Mouse (Mus musculus) liver, embryonic 16.5 days (tissue): ENCODE results near the gene Dmwd. TPM values are rescaled to one million over a fixed set of nuclear protein-coding genes. Genes with fewer than 3 reads are reported as not detected.

ENCODE experiments used
- ATAC-seq: fragments of 200-750 bp; cut with Nextera tagmentation; 2 replicates; pipeline ENCODE4 v1.8.0; 2017; ENCODE audit warnings: low read depth, mild to moderate bottlenecking, moderate number of reproducible peaks, moderate library complexity
- H3K27ac ChIP-seq: fragments of 300-500 bp; sonication (generic); 2 replicates; pipeline ENCODE4 v1.5.1; 2014; ENCODE audit warnings: mild to moderate bottlenecking, low read length
- H3K27me3 ChIP-seq: fragments of 300-500 bp; sonication (generic); 2 replicates; pipeline ENCODE4 v1.6.1; 2014; ENCODE audit warnings: low read depth, low read length, mixed read lengths; ENCODE audit not compliant: control insufficient read depth, insufficient read depth
- H3K36me3 ChIP-seq: fragments of 300-500 bp; sonication (generic); 2 replicates; pipeline ENCODE4 v1.6.1; 2014; ENCODE audit warnings: mild to moderate bottlenecking; ENCODE audit not compliant: control insufficient read depth, insufficient read depth
- H3K4me1 ChIP-seq: fragments of 300-500 bp; sonication (generic); 2 replicates; pipeline ENCODE4 v1.6.1; 2014; ENCODE audit warnings: low read depth, low read length, mixed read lengths; ENCODE audit not compliant: control insufficient read depth
- H3K4me2 ChIP-seq: fragments of 300-500 bp; sonication (generic); 2 replicates; pipeline ENCODE4 v1.6.1; 2014; ENCODE audit warnings: low read depth, low read length, mixed read lengths
- H3K4me3 ChIP-seq: fragments of 300-500 bp; sonication (generic); 2 replicates; pipeline ENCODE4 v1.5.1; 2014; ENCODE audit warnings: low read depth, mild to moderate bottlenecking, low read length
- H3K9ac ChIP-seq: fragments of 300-500 bp; sonication (generic); 2 replicates; pipeline ENCODE4 v1.6.1; 2014; ENCODE audit warnings: low read depth, low read length
- H3K9me3 ChIP-seq: fragments of 300-500 bp; sonication (generic); replicated peaks from 2 replicates; pipeline ENCODE4 v1.6.1; 2016; ENCODE audit warnings: low read length; ENCODE audit not compliant: control insufficient read depth
- WGBS: fragments of 180-500 bp; shearing (Covaris S2); extraction: QIAGEN DNeasy Blood & Tissue Kit; methylation state at CpG from one replicate; pipeline ENCODE4 v1.1.7; 2014; ENCODE audit not compliant: insufficient replicate concordance; 5-methylcytosine and 5-hydroxymethylcytosine counted together
- polyA plus RNA-seq: library from polyadenylated mRNA; unstranded; fragments of >200 nt; fragmentation: Nextera tagmentation; extraction: Ambion mirVana; gene quantifications from 2 replicates; pipeline ENCODE4 v1.2.1, GENCODE M21; 2015

Gene Dmwd
- polyA plus RNA-seq, 1 experiment from 2014 or later: 3.5 TPM

- peaks cover 20% of the 10 kb centered on the region for H3K27me3 ChIP-seq
- H3K9me3 ChIP-seq: no peaks in the 10 kb centered on the region
- H3K4me1 ChIP-seq: peaks cover 27% of the 10 kb centered on the region
- 3% methylated on average over 14 of the region's 14 CpGs for WGBS
- H3K4me2 ChIP-seq: peak overlapping the region; percentile 54
- H3K36me3 ChIP-seq: peaks cover 4% of the 10 kb centered on the region; the same call in 1 of the 2 replicates
- H3K9ac ChIP-seq: no peak overlapping the region
- no peak overlapping the region for H3K27ac ChIP-seq
- peak; percentile 76 for ATAC-seq
- H3K4me3 ChIP-seq: peak overlapping the region; percentile 23
Measured at GRCm38 (mm10) chr7:19086042-19086441, 10.0 kb downstream of the Dmwd start.

- H3K4me2 ChIP-seq: no peak overlapping the region
- peaks cover 27% of the 10 kb centered on the region for H3K4me1 ChIP-seq
- H3K9ac ChIP-seq: no peak overlapping the region
- no peak overlapping the region for H3K27ac ChIP-seq
- H3K9me3 ChIP-seq: no peaks in the 10 kb centered on the region
- H3K4me3 ChIP-seq: no peak overlapping the region
- ATAC-seq: no peak
- no peaks in the 10 kb centered on the region for H3K36me3 ChIP-seq
- H3K27me3 ChIP-seq: peaks cover 28% of the 10 kb centered on the region
- WGBS: 57% methylated on average over 18 of the region's 18 CpGs
Measured at GRCm38 (mm10) chr7:19086760-19087159, 10.7 kb downstream of the Dmwd start.

DNA sequence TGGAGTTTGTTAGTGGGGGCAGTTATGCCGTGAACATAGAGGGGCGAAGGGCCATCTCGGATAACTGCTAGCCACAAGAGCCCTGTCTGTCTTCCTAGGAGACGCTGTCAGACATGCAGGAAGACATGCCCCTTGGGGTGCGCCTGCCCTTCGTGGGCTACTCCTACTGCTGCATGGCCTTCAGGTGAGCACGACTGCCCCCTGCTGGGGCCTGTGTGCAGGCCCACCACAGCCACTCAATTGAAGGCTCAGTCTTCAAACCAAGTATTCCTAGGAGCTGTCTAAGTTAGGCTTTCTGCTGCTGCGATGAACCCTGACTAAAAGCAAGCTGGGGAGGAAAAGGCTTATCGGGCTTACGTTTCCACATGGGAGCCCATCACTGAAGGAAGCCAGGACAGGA, 12.8 kb downstream of the Dmwd start:
- peaks cover 32% of the 10 kb centered on the region for H3K4me1 ChIP-seq
- no peak overlapping the region for H3K9ac ChIP-seq
- peaks cover 38% of the 10 kb centered on the region for H3K27me3 ChIP-seq

GRCm38 (mm10) chr7:19091913-19092312, 15.9 kb downstream of the Dmwd start:
- H3K4me3 ChIP-seq: no peak overlapping the region
- H3K27ac ChIP-seq: no peak overlapping the region
- no peak for ATAC-seq
- peaks cover 59% of the 10 kb centered on the region for H3K27me3 ChIP-seq
- H3K4me2 ChIP-seq: no peak overlapping the region; the same call in 1 of the 2 replicates
- H3K9ac ChIP-seq: no peak overlapping the region
- no peaks in the 10 kb centered on the region for H3K36me3 ChIP-seq
- 34% methylated on average over 17 of the region's 17 CpGs for whole genome bisulfite sequencing
- H3K4me1 ChIP-seq: peaks cover 39% of the 10 kb centered on the region
- H3K9me3 ChIP-seq: no peaks in the 10 kb centered on the region

More for the DNA sequence above, 12.8 kb downstream of the Dmwd start:
- Histone ChIP-seq H3K9me3 (no peaks in the 10 kb centered on the region), H3K27ac (no peak overlapping the region), H3K4me3 (no peak overlapping the region), H3K36me3 (no peaks in the 10 kb centered on the region), H3K4me2 (no peak overlapping the region)
- ATAC-seq: no peak
- 25% methylated on average over 10 of the region's 10 CpGs for WGBS

GRCm38 (mm10) chr7:19092381-19093173, 16.6 kb downstream of the Dmwd start:
- no peaks in the 10 kb centered on the region for H3K9me3 ChIP-seq
- H3K4me2 ChIP-seq: peak overlapping the region; percentile 94
- H3K4me1 ChIP-seq: peaks cover 43% of the 10 kb centered on the region
- H3K36me3 ChIP-seq: no peaks in the 10 kb centered on the region
- peak overlapping the region; percentile 31; the same call in 1 of the 2 replicates for H3K9ac ChIP-seq
- 6% methylated on average over 38 of the region's 38 CpGs for WGBS
- 0 out of 2 replicates have a peak overlapping the region, but pooled peaks have one; percentile 5 for H3K27ac ChIP-seq
- H3K27me3 ChIP-seq: peaks cover 64% of the 10 kb centered on the region
- ATAC-seq: peak; percentile 19
- peak overlapping the region; percentile 67 for H3K4me3 ChIP-seq

DNA sequence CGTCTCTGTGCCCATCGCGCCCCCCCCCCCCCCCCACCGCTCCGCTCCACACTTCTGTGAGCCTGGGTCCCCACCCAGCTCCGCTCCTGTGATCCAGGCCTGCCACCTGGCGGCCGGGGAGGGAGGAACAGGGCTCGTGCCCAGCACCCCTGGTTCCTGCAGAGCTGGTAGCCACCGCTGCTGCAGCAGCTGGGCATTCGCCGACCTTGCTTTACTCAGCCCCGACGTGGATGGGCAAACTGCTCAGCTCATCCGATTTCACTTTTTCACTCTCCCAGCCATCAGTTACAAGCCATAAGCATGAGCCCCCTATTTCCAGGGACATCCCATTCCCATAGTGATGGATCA, 17.1 kb downstream of the Dmwd start:
- H3K27ac ChIP-seq: peak overlapping the region; percentile 13; the same call in 1 of the 2 replicates
- H3K27me3 ChIP-seq: peaks cover 62% of the 10 kb centered on the region
- ATAC-seq: peak; percentile 62
- peaks cover 43% of the 10 kb centered on the region for H3K4me1 ChIP-seq
- no peaks in the 10 kb centered on the region for H3K9me3 ChIP-seq
- peak overlapping the region; percentile 31 for H3K9ac ChIP-seq
- H3K4me2 ChIP-seq: peak overlapping the region; percentile 94
- no peaks in the 10 kb centered on the region for H3K36me3 ChIP-seq
- H3K4me3 ChIP-seq: peak overlapping the region; percentile 67
- WGBS: 0% methylated on average over 14 of the region's 15 CpGs

DNA sequence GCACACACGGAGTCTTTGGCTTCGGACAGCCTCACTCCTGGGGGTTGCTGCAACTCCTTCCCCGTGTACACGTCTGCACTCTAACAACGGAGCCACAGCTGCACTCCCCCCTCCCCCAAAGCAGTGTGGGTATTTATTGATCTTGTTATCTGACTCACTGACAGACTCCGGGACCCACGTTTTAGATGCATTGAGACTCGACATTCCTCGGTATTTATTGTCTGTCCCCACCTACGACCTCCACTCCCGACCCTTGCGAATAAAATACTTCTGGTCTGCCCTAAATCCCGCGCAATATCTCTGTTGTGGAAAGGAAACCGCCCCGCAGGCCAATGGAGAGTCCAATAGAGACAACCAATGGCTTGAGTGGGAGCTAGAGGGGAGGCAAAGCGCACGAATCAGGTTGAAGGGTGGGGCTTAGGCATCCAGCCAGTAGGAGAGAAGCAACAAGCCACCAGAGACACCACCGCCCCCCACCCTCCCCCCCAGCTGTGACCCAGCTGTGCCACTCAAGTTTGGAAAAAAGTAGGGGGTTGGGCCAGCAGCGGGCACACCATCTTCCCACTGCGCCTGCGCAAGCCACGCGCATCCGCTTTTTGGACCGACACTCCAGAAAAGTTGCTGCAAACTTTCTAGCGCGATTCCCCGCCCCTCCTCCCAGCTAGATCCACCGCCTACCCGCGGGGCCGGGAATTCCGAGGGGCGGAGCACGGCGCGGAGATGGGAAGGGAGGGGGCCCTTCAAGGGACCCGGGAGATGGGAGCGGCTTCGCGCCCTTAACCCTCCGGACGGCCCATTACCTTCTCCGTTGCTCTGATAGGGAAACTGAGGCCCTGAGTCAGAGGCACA, 17.7 kb downstream of the Dmwd start:
- ATAC-seq: peak; percentile 84
- H3K27ac ChIP-seq: peak overlapping the region; percentile 87
- no peaks in the 10 kb centered on the region for H3K9me3 ChIP-seq
- under 1% methylated on average over 45 of the region's 45 CpGs for WGBS
- H3K4me2 ChIP-seq: peak overlapping the region; percentile 94
- peaks cover 43% of the 10 kb centered on the region for H3K4me1 ChIP-seq
- H3K36me3 ChIP-seq: no peaks in the 10 kb centered on the region
- H3K27me3 ChIP-seq: peaks cover 59% of the 10 kb centered on the region
- peak overlapping the region; percentile 67 for H3K4me3 ChIP-seq
- H3K9ac ChIP-seq: peak overlapping the region; percentile 68

GRCm38 (mm10) chr7:19094471-19094825, 18.4 kb downstream of the Dmwd start, which contains the start of gene Six5:
TSS of gene Six5 (plus strand) at chr7:19094594.
- H3K27ac ChIP-seq: peak within 1 kb of the TSS; percentile 87
- no peaks in the 10 kb centered on the region for H3K9me3 ChIP-seq
- peaks cover 59% of the 10 kb centered on the region for H3K27me3 ChIP-seq
- H3K4me1 ChIP-seq: peaks cover 43% of the 10 kb centered on the region
- H3K36me3 ChIP-seq: no peaks in the 10 kb centered on the region
- WGBS: 0% methylated on average over 11 of the region's 36 CpGs
- peak within 1 kb of the TSS; percentile 67 for H3K4me3 ChIP-seq
- no peak for ATAC-seq
- peak within 1 kb of the TSS; percentile 68 for H3K9ac ChIP-seq
- peak within 1 kb of the TSS; percentile 94 for H3K4me2 ChIP-seq
